Mouse (Mus musculus): ENCODE measurements around the gene Uts2b.
"Not testable (repeated sequence)": the region's sequence is repeated elsewhere in the genome, so short reads cannot be mapped to it uniquely, and the experiment has no call there.

Uts2b gene

GRCm38 (mm10) chr16:27376556-27376955, 6.5 kb upstream of the Uts2b start:
- DNase-seq (ENCODE audit: extremely low spot score, low spot score): no peak

GRCm38 (mm10) chr16:27375318-27375717, 5.3 kb upstream of the Uts2b start:
- no peak for DNase-seq (ENCODE audit: extremely low spot score, low spot score)

GRCm38 (mm10) chr16:27374139-27374538, 4.1 kb upstream of the Uts2b start:
- DNase-seq (ENCODE audit: extremely low spot score, low spot score): no peak

GRCm38 (mm10) chr16:27370700-27371099, 661 bp upstream of the Uts2b start:
- no peak for DNase-seq (ENCODE audit: extremely low spot score, low spot score)

GRCm38 (mm10) chr16:27360059-27360458, 10.0 kb downstream of the Uts2b start:
- no peak for DNase-seq (ENCODE audit: extremely low spot score, low spot score)

GRCm38 (mm10) chr16:27354464-27354863, 15.6 kb downstream of the Uts2b start:
- no peak for DNase-seq (ENCODE audit: extremely low spot score, low spot score)

- DNase-seq (ENCODE audit: extremely low spot score, low spot score): no peak
Measured at GRCm38 (mm10) chr16:27349878-27350532, 20.0 kb downstream of the Uts2b start.

GRCm38 (mm10) chr16:27349235-27349634, 20.8 kb downstream of the Uts2b start:
- DNase-seq (ENCODE audit: extremely low spot score, low spot score): no peak

GRCm38 (mm10) chr16:27348359-27348758, 21.7 kb downstream of the Uts2b start:
- no peak for DNase-seq (ENCODE audit: extremely low spot score, low spot score)

- no peak for DNase-seq (ENCODE audit: extremely low spot score, low spot score)
Measured at GRCm38 (mm10) chr16:27347521-27347920, 22.5 kb downstream of the Uts2b start.

GRCm38 (mm10) chr16:27326463-27326862, 43.6 kb downstream of the Uts2b start:
- no peak for DNase-seq (ENCODE audit: extremely low spot score, low spot score)

- DNase-seq (ENCODE audit: extremely low spot score, low spot score): no peak
Measured at GRCm38 (mm10) chr16:27322047-27322446, 48.0 kb downstream of the Uts2b start.

- DNase-seq (ENCODE audit: extremely low spot score, low spot score): no peak
Measured at GRCm38 (mm10) chr16:27319099-27319498, 50.9 kb downstream of the Uts2b start.

GRCm38 (mm10) chr16:27307189-27307588, 62.9 kb downstream of the Uts2b start, which contains the start of gene Ostn:
Gene Ostn, plus strand, starts transcription at chr16:27307489.
- DNase-seq (ENCODE audit: extremely low spot score, low spot score): not testable (repeated sequence)
